Mouse (Mus musculus): Measurements from ENCODE around the gene Pebp1. TPM values are rescaled to one million over a fixed set of nuclear protein-coding genes. Genes with fewer than 3 reads are reported as not detected.
A peak's percentile ranks its signal among the peaks of the same experiment; 100 is the strongest.

The Pebp1 gene
- polyA plus RNA-seq, 1 experiment from 2014 or later: 726 TPM

GRCm38 (mm10) chr5:117264701-117265100 is 22.7 kb downstream of the Pebp1 start:
- Histone ChIP-seq H3K27me3 (no peaks in the 10 kb centered on the region), H3K4me2 (no peak overlapping the region), H3K27ac (no peak overlapping the region), H3K36me3 (peaks cover 11% of the 10 kb centered on the region), H3K4me1 (no peaks in the 10 kb centered on the region), H3K4me3 (no peak overlapping the region), H3K9me3 (no peaks in the 10 kb centered on the region), H3K9ac (no peak overlapping the region)
- ATAC-seq (ENCODE audit: borderline replicate concordance, extremely low read depth, low FRiP score, low TSS enrichment): no peak
- WGBS: 46% methylated on average over 5 of the region's 5 CpGs

GRCm38 (mm10) chr5:117263566-117263965 is 23.9 kb downstream of the Pebp1 start:
- H3K9ac ChIP-seq: no peak overlapping the region
- H3K4me3 ChIP-seq: no peak overlapping the region
- H3K36me3 ChIP-seq: peaks cover 11% of the 10 kb centered on the region
- H3K9me3 ChIP-seq: no peaks in the 10 kb centered on the region
- H3K4me2 ChIP-seq: no peak overlapping the region
- H3K27ac ChIP-seq: no peak overlapping the region
- ATAC-seq (ENCODE audit: borderline replicate concordance, extremely low read depth, low FRiP score, low TSS enrichment): no peak
- 84% methylated on average over 21 of the region's 21 CpGs for WGBS
- H3K27me3 ChIP-seq: no peaks in the 10 kb centered on the region
- H3K4me1 ChIP-seq: no peaks in the 10 kb centered on the region

DNA sequence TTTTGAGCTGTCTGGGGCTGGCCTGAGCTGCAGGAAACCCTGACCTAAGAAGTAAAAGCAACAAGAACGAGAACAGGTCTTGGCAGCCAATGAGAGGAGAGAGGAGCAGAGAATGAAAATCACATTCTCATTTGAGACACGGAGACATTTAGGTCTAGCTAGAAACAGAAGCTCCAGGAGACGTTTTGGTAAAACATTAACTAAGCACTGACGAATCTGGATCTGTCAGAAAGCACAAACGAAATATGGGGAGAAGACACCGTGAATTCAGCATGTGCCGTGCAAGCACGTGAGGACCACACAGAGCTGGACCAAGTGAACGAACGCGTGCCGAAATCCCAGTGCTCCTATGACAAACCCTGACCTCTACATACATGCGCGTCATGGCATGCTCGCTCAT is 29.1 kb downstream of the Pebp1 start:
- Histone ChIP-seq H3K9me3 (no peaks in the 10 kb centered on the region), H3K4me3 (no peak overlapping the region), H3K27ac (no peak overlapping the region), H3K4me2 (no peak overlapping the region), H3K9ac (no peak overlapping the region), H3K27me3 (no peaks in the 10 kb centered on the region), H3K4me1 (no peaks in the 10 kb centered on the region), H3K36me3 (peaks cover 10% of the 10 kb centered on the region; the same call in 1 of the 2 replicates)
- ATAC-seq (ENCODE audit: borderline replicate concordance, extremely low read depth, low FRiP score, low TSS enrichment): no peak
- WGBS: 88% methylated on average over 15 of the region's 15 CpGs

GRCm38 (mm10) chr5:117251763-117252162 is 35.7 kb downstream of the Pebp1 start:
- no peak for ATAC-seq (ENCODE audit: borderline replicate concordance, extremely low read depth, low FRiP score, low TSS enrichment)
- Histone ChIP-seq H3K27me3 (no peaks in the 10 kb centered on the region), H3K9ac (no peak overlapping the region), H3K4me1 (no peaks in the 10 kb centered on the region), H3K36me3 (peaks cover 14% of the 10 kb centered on the region; the same call in 1 of the 2 replicates), H3K27ac (no peak overlapping the region), H3K4me3 (no peak overlapping the region), H3K4me2 (no peak overlapping the region), H3K9me3 (no peaks in the 10 kb centered on the region)
- 88% methylated on average over 3 of the region's 3 CpGs for WGBS

DNA sequence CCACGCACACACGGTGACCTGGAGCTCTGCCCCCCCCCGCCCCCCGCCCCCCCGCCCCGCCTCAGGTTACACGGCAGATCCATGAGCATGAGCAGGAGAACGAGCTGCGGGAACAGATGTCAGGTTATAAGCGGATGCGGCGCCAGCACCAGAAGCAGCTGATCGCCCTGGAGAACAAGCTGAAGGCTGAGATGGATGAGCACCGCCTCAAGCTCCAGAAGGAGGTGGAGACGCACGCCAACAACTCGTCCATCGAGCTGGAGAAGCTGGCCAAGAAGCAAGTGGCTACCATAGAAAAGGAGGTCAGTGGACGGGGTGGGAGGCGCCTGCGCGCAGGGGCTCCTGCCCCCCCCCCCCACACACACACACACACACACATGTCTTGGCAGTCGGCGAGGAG is 36.6 kb downstream of the Pebp1 start:
- Histone ChIP-seq H3K36me3 (peaks cover 12% of the 10 kb centered on the region; the same call in 1 of the 2 replicates), H3K9ac (no peak overlapping the region), H3K27me3 (no peaks in the 10 kb centered on the region), H3K27ac (no peak overlapping the region), H3K4me2 (no peak overlapping the region), H3K4me3 (no peak overlapping the region), H3K9me3 (no peaks in the 10 kb centered on the region), H3K4me1 (no peaks in the 10 kb centered on the region)
- no peak for ATAC-seq (ENCODE audit: borderline replicate concordance, extremely low read depth, low FRiP score, low TSS enrichment)
- 46% methylated on average over 22 of the region's 24 CpGs for WGBS

- H3K4me3 ChIP-seq: no peak overlapping the region
- WGBS: 29% methylated on average over 10 of the region's 10 CpGs
- H3K4me1 ChIP-seq: no peaks in the 10 kb centered on the region
- peaks cover 10% of the 10 kb centered on the region; the same call in 1 of the 2 replicates for H3K36me3 ChIP-seq
- no peaks in the 10 kb centered on the region for H3K27me3 ChIP-seq
- ATAC-seq (ENCODE audit: borderline replicate concordance, extremely low read depth, low FRiP score, low TSS enrichment): no peak
- H3K9ac ChIP-seq: no peak overlapping the region
- no peaks in the 10 kb centered on the region for H3K9me3 ChIP-seq
- no peak overlapping the region for H3K4me2 ChIP-seq
- H3K27ac ChIP-seq: no peak overlapping the region
These were observed 39.1 kb downstream of the Pebp1 start for GRCm38 (mm10) chr5:117248351-117248750.

DNA sequence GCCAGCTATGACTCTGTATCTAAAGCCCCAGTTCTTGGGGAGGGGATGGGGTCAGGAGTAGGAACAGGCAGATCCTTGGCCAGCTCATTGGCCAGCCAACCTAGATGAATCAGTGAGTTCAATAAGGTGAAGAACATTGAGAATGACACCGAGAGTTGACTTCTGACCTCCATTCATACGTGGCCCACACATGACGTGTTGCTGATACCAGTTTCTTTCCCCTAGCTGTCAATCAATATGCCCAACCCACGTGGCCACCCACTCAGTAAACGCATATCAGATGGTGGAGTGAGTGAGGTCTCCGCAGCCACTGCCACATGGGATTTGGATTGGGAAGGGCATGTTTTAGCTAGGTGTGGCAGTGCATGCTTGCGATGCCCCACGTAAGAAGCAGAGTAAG is 42.3 kb downstream of the Pebp1 start:
- Histone ChIP-seq H3K27ac (no peak overlapping the region), H3K4me3 (no peak overlapping the region), H3K9me3 (no peaks in the 10 kb centered on the region), H3K4me2 (no peak overlapping the region), H3K27me3 (no peaks in the 10 kb centered on the region), H3K36me3 (no peaks in the 10 kb centered on the region), H3K4me1 (peaks cover 8% of the 10 kb centered on the region; the same call in 1 of the 2 replicates), H3K9ac (no peak overlapping the region)
- WGBS: 85% methylated on average over 8 of the region's 8 CpGs
- ATAC-seq (ENCODE audit: borderline replicate concordance, extremely low read depth, low FRiP score, low TSS enrichment): no peak

GRCm38 (mm10) chr5:117242671-117243478 is 44.5 kb downstream of the Pebp1 start:
- Histone ChIP-seq H3K4me3 (peak overlapping the region; percentile 15; the same call in 1 of the 2 replicates), H3K27me3 (no peaks in the 10 kb centered on the region), H3K9me3 (no peaks in the 10 kb centered on the region), H3K4me2 (peak overlapping the region; percentile 49), H3K27ac (no peak overlapping the region), H3K9ac (no peak overlapping the region), H3K36me3 (no peaks in the 10 kb centered on the region), H3K4me1 (peaks cover 17% of the 10 kb centered on the region; the same call in 1 of the 2 replicates)
- ATAC-seq (ENCODE audit: borderline replicate concordance, extremely low read depth, low FRiP score, low TSS enrichment): no peak
- 24% methylated on average over 22 of the region's 22 CpGs for WGBS

- Histone ChIP-seq H3K36me3 (no peaks in the 10 kb centered on the region), H3K27ac (no peak overlapping the region), H3K4me2 (peak overlapping the region; percentile 60), H3K27me3 (no peaks in the 10 kb centered on the region), H3K4me1 (peaks cover 17% of the 10 kb centered on the region; the same call in 1 of the 2 replicates), H3K9me3 (no peaks in the 10 kb centered on the region), H3K4me3 (0 out of 2 replicates have a peak overlapping the region, but pooled peaks have one; percentile 9), H3K9ac (no peak overlapping the region)
- no peak for ATAC-seq (ENCODE audit: borderline replicate concordance, extremely low read depth, low FRiP score, low TSS enrichment)
- WGBS: 54% methylated on average over 16 of the region's 16 CpGs
These were observed 45.4 kb downstream of the Pebp1 start for GRCm38 (mm10) chr5:117241935-117242531.

- Histone ChIP-seq H3K4me3 (peak overlapping the region; percentile 39), H3K36me3 (no peaks in the 10 kb centered on the region), H3K9me3 (no peaks in the 10 kb centered on the region), H3K4me1 (peaks cover 17% of the 10 kb centered on the region; the same call in 1 of the 2 replicates), H3K27ac (peak overlapping the region; percentile 15), H3K27me3 (no peaks in the 10 kb centered on the region), H3K4me2 (peak overlapping the region; percentile 60), H3K9ac (0 out of 2 replicates have a peak overlapping the region, but pooled peaks have one; percentile 14)
- 5% methylated on average over 32 of the region's 32 CpGs for WGBS
- ATAC-seq (ENCODE audit: borderline replicate concordance, extremely low read depth, low FRiP score, low TSS enrichment): no peak; the same call in 1 of the 2 replicates
These were observed 46.6 kb downstream of the Pebp1 start for GRCm38 (mm10) chr5:117240761-117241322.

GRCm38 (mm10) chr5:117240321-117240731 is 47.1 kb downstream of the Pebp1 start:
- Histone ChIP-seq H3K27ac (peak overlapping the region; percentile 15; the same call in 1 of the 2 replicates), H3K4me2 (peak overlapping the region; percentile 60), H3K4me1 (peaks cover 17% of the 10 kb centered on the region; the same call in 1 of the 2 replicates), H3K9ac (no peak overlapping the region), H3K36me3 (no peaks in the 10 kb centered on the region), H3K27me3 (no peaks in the 10 kb centered on the region), H3K4me3 (peak overlapping the region; percentile 39), H3K9me3 (no peaks in the 10 kb centered on the region)
- 9% methylated on average over 12 of the region's 12 CpGs for WGBS
- peak; percentile 39; the same call in 1 of the 2 replicates for ATAC-seq (ENCODE audit: borderline replicate concordance, extremely low read depth, low FRiP score, low TSS enrichment)
